Mouse (Mus musculus) E14TG2a.4 (cell line): Measurements from ENCODE around the gene Sdk1.

Experiments
- CTCF ChIP-seq: conservative IDR thresholded peaks from 2 replicates; pipeline ENCODE4 v1.5.1; 2014; ENCODE audit warnings: low read length
- POU5F1 ChIP-seq: IDR thresholded peaks from 2 replicates; pipeline ENCODE4 v1.6.1; 2014; ENCODE audit warnings: low read length, borderline replicate concordance

GRCm38 (mm10) chr5:141406926-141407325 lies 165.6 kb downstream of the Sdk1 start:
- no peak for TF ChIP-seq CTCF
- no peak for TF ChIP-seq POU5F1
